Mouse (Mus musculus): ENCODE measurements around the gene Fgg. TPM values are rescaled to one million over a fixed set of nuclear protein-coding genes. Genes with fewer than 3 reads are reported as not detected.

The Fgg gene
- total and polyA plus RNA-seq, 3 experiments: 0.11 TPM; not detected in 2

GRCm38 (mm10) chr3:82992956-82993355, 14.6 kb upstream of the Fgg start:
- Histone ChIP-seq H3K4me1 (ENCODE audit: insufficient read depth, low read depth, low read length) (no peaks in the 10 kb centered on the region), H3K9me3 (replicated peaks) (no peaks in the 10 kb centered on the region), H3K36me3 (replicated peaks) (no peaks in the 10 kb centered on the region), H3K4me3 (ENCODE audit: low read depth, low read length) (no peak overlapping the region), H3K27me3 (ENCODE audit: insufficient read depth, low read length) (peaks cover 13% of the 10 kb centered on the region; the same call in 1 of the 2 replicates)
- no peak for ATAC-seq (ENCODE audit: extremely low read depth, insufficient number of reproducible peaks, low FRiP score, poor library complexity, severe bottlenecking)
- TF ChIP-seq GATA1 (IDR thresholded peaks at IDR 0.05; ENCODE audit: borderline replicate concordance, low read length): no peak
- TF ChIP-seq GATA2 (IDR thresholded peaks at IDR 0.05; ENCODE audit: borderline replicate concordance, low read depth, low read length): no peak
- no peak for TF ChIP-seq CTCF (IDR thresholded peaks at IDR 0.05; ENCODE audit: low read depth, low read length)
- no peak for TF ChIP-seq POLR2AphosphoS5 (IDR thresholded peaks at IDR 0.05; ENCODE audit: insufficient replicate concordance, low read depth, low read length)
- no peak for TF ChIP-seq TAL1 (conservative IDR thresholded peaks at IDR 0.05; ENCODE audit: low read depth, low read length)
- DNase-seq (ENCODE audit: low spot score): no peak

- Histone ChIP-seq H3K4me3 (ENCODE audit: low read depth, low read length) (no peak overlapping the region), H3K27me3 (ENCODE audit: insufficient read depth, low read length) (peaks cover 7% of the 10 kb centered on the region; the same call in 1 of the 2 replicates), H3K9me3 (replicated peaks) (peaks cover 4% of the 10 kb centered on the region; the same call in 1 of the 2 replicates), H3K36me3 (replicated peaks) (no peaks in the 10 kb centered on the region), H3K4me1 (ENCODE audit: insufficient read depth, low read depth, low read length) (no peaks in the 10 kb centered on the region)
- TF ChIP-seq GATA1 (IDR thresholded peaks at IDR 0.05; ENCODE audit: borderline replicate concordance, low read length) (no peak), CTCF (IDR thresholded peaks at IDR 0.05; ENCODE audit: low read depth, low read length) (no peak), GATA2 (IDR thresholded peaks at IDR 0.05; ENCODE audit: borderline replicate concordance, low read depth, low read length) (no peak), POLR2AphosphoS5 (IDR thresholded peaks at IDR 0.05; ENCODE audit: insufficient replicate concordance, low read depth, low read length) (no peak), TAL1 (conservative IDR thresholded peaks at IDR 0.05; ENCODE audit: low read depth, low read length) (no peak)
- DNase-seq (ENCODE audit: low spot score) (no peak), ATAC-seq (ENCODE audit: extremely low read depth, insufficient number of reproducible peaks, low FRiP score, poor library complexity, severe bottlenecking) (no peak)
Observed at GRCm38 (mm10) chr3:82995368-82995767, 12.2 kb upstream of the Fgg start.

- Histone ChIP-seq H3K4me1 (ENCODE audit: insufficient read depth, low read depth, low read length) (no peaks in the 10 kb centered on the region), H3K27me3 (ENCODE audit: insufficient read depth, low read length) (peaks cover 7% of the 10 kb centered on the region; the same call in 1 of the 2 replicates), H3K9me3 (replicated peaks) (peaks cover 4% of the 10 kb centered on the region; the same call in 1 of the 2 replicates), H3K36me3 (replicated peaks) (no peaks in the 10 kb centered on the region), H3K4me3 (ENCODE audit: low read depth, low read length) (no peak overlapping the region)
- DNase-seq (ENCODE audit: low spot score) (no peak), ATAC-seq (ENCODE audit: extremely low read depth, insufficient number of reproducible peaks, low FRiP score, poor library complexity, severe bottlenecking) (no peak)
- TF ChIP-seq POLR2AphosphoS5 (IDR thresholded peaks at IDR 0.05; ENCODE audit: insufficient replicate concordance, low read depth, low read length) (no peak), GATA1 (IDR thresholded peaks at IDR 0.05; ENCODE audit: borderline replicate concordance, low read length) (no peak), TAL1 (conservative IDR thresholded peaks at IDR 0.05; ENCODE audit: low read depth, low read length) (no peak), GATA2 (IDR thresholded peaks at IDR 0.05; ENCODE audit: borderline replicate concordance, low read depth, low read length) (no peak), CTCF (IDR thresholded peaks at IDR 0.05; ENCODE audit: low read depth, low read length) (no peak)
Observed at GRCm38 (mm10) chr3:82996656-82997055, 10.9 kb upstream of the Fgg start.

- Histone ChIP-seq H3K4me3 (ENCODE audit: low read depth, low read length) (no peak overlapping the region), H3K4me1 (ENCODE audit: insufficient read depth, low read depth, low read length) (no peaks in the 10 kb centered on the region), H3K36me3 (replicated peaks) (no peaks in the 10 kb centered on the region), H3K9me3 (replicated peaks) (peaks cover 4% of the 10 kb centered on the region; the same call in 1 of the 2 replicates), H3K27me3 (ENCODE audit: insufficient read depth, low read length) (0 out of 2 replicates have a peak, but pooled peaks cover 4% of the 10 kb centered on the region)
- DNase-seq (ENCODE audit: low spot score) (peak; percentile 5), ATAC-seq (ENCODE audit: extremely low read depth, insufficient number of reproducible peaks, low FRiP score, poor library complexity, severe bottlenecking) (peak; percentile 54; the same call in 1 of the 2 replicates)
- TF ChIP-seq POLR2AphosphoS5 (IDR thresholded peaks at IDR 0.05; ENCODE audit: insufficient replicate concordance, low read depth, low read length): no peak
- TF ChIP-seq CTCF (IDR thresholded peaks at IDR 0.05; ENCODE audit: low read depth, low read length): no peak
- no peak for TF ChIP-seq TAL1 (conservative IDR thresholded peaks at IDR 0.05; ENCODE audit: low read depth, low read length)
- TF ChIP-seq GATA1 (IDR thresholded peaks at IDR 0.05; ENCODE audit: borderline replicate concordance, low read length): no peak
- no peak for TF ChIP-seq GATA2 (IDR thresholded peaks at IDR 0.05; ENCODE audit: borderline replicate concordance, low read depth, low read length)
Observed at GRCm38 (mm10) chr3:82998772-82999463, 8.6 kb upstream of the Fgg start.

GRCm38 (mm10) chr3:82999995-83000394, 7.5 kb upstream of the Fgg start:
- no peak for DNase-seq (ENCODE audit: low spot score)

GRCm38 (mm10) chr3:83002191-83002590, 5.3 kb upstream of the Fgg start:
- H3K27me3 ChIP-seq (ENCODE audit: insufficient read depth, low read length): no peaks in the 10 kb centered on the region
- no peak for TF ChIP-seq GATA1 (IDR thresholded peaks at IDR 0.05; ENCODE audit: borderline replicate concordance, low read length)
- peak; percentile 39 for TF ChIP-seq CTCF (IDR thresholded peaks at IDR 0.05; ENCODE audit: low read depth, low read length)
- H3K36me3 ChIP-seq (replicated peaks): no peaks in the 10 kb centered on the region
- H3K4me1 ChIP-seq (ENCODE audit: insufficient read depth, low read depth, low read length): no peaks in the 10 kb centered on the region
- no peak for DNase-seq (ENCODE audit: low spot score)
- H3K9me3 ChIP-seq (replicated peaks): peaks cover 4% of the 10 kb centered on the region; the same call in 1 of the 2 replicates
- no peak overlapping the region for H3K4me3 ChIP-seq (ENCODE audit: low read depth, low read length)
- peak; percentile 40; the same call in 1 of the 2 replicates for ATAC-seq (ENCODE audit: extremely low read depth, insufficient number of reproducible peaks, low FRiP score, poor library complexity, severe bottlenecking)

More at GRCm38 (mm10) chr3:82999995-83000394, 7.5 kb upstream of the Fgg start:
- Histone ChIP-seq H3K27me3 (ENCODE audit: insufficient read depth, low read length) (0 out of 2 replicates have a peak, but pooled peaks cover 4% of the 10 kb centered on the region), H3K4me3 (ENCODE audit: low read depth, low read length) (no peak overlapping the region), H3K36me3 (replicated peaks) (no peaks in the 10 kb centered on the region), H3K9me3 (replicated peaks) (peaks cover 4% of the 10 kb centered on the region; the same call in 1 of the 2 replicates), H3K4me1 (ENCODE audit: insufficient read depth, low read depth, low read length) (no peaks in the 10 kb centered on the region)
- no peak for TF ChIP-seq GATA2 (IDR thresholded peaks at IDR 0.05; ENCODE audit: borderline replicate concordance, low read depth, low read length)
- no peak for TF ChIP-seq GATA1 (IDR thresholded peaks at IDR 0.05; ENCODE audit: borderline replicate concordance, low read length)
- TF ChIP-seq CTCF (IDR thresholded peaks at IDR 0.05; ENCODE audit: low read depth, low read length): no peak
- no peak for TF ChIP-seq POLR2AphosphoS5 (IDR thresholded peaks at IDR 0.05; ENCODE audit: insufficient replicate concordance, low read depth, low read length)
- TF ChIP-seq TAL1 (conservative IDR thresholded peaks at IDR 0.05; ENCODE audit: low read depth, low read length): no peak
- ATAC-seq (ENCODE audit: extremely low read depth, insufficient number of reproducible peaks, low FRiP score, poor library complexity, severe bottlenecking): no peak

Data from G1E (cell line).